Mouse (Mus musculus): ENCODE measurements at regions not wholly inside any gene's neighbourhood (a gene's known extent, or its start where the extent isn't known, plus 50 kb on each side); places are given as distances from the start of the nearest gene placed in this dataset.

- TF ChIP-seq CTCF (conservative IDR thresholded peaks at IDR 0.05; ENCODE audit: insufficient read depth, insufficient read length, low read depth, low read length) (no peak), POLR2A (IDR thresholded peaks at IDR 0.05; ENCODE audit: low read depth, low read length) (no peak)
Measured at GRCm38 (mm10) chr2:93097016-93097415, 51.0 kb upstream of the Prdm11 start.
